Mouse (Mus musculus) heart, embryonic 13.5 days (tissue): ENCODE data around the gene Dusp21. TPM values are rescaled to one million over a fixed set of nuclear protein-coding genes. Genes with fewer than 3 reads are reported as not detected.

Experiments
- ATAC-seq: fragments of 200-750 bp; cut with Nextera tagmentation; 2 replicates; pipeline ENCODE4 v1.8.0; 2017; ENCODE audit warnings: moderate TSS enrichment; ENCODE audit not compliant: insufficient number of reproducible peaks, low FRiP score, low TSS enrichment; ENCODE audit errors: extremely low read depth
- H3K27ac ChIP-seq: fragments of 300-500 bp; sonication (generic); replicated peaks from 2 replicates; pipeline ENCODE4 v1.5.1; 2015; ENCODE audit warnings: moderate library complexity, mild to moderate bottlenecking, inconsistent platforms
- H3K27me3 ChIP-seq: fragments of 300-500 bp; sonication (generic); replicated peaks from 2 replicates; pipeline ENCODE4 v1.6.1; 2015; ENCODE audit warnings: mild to moderate bottlenecking, inconsistent platforms
- H3K36me3 ChIP-seq: fragments of 300-500 bp; sonication (generic); 2 replicates; pipeline ENCODE4 v1.6.1; 2015; ENCODE audit warnings: mild to moderate bottlenecking, inconsistent platforms
- H3K4me1 ChIP-seq: fragments of 300-500 bp; sonication (generic); 2 replicates; pipeline ENCODE4 v1.6.1; 2015; ENCODE audit warnings: inconsistent platforms
- H3K4me2 ChIP-seq: fragments of 300-500 bp; sonication (generic); 2 replicates; pipeline ENCODE4 v1.6.1; 2015; ENCODE audit warnings: inconsistent platforms, mild to moderate bottlenecking, moderate library complexity
- H3K4me3 ChIP-seq: fragments of 300-500 bp; sonication (generic); 2 replicates; pipeline ENCODE4 v1.5.1; 2015; ENCODE audit warnings: moderate library complexity, mild to moderate bottlenecking, inconsistent platforms
- H3K9ac ChIP-seq: fragments of 300-500 bp; sonication (generic); 2 replicates; pipeline ENCODE4 v1.6.1; 2015; ENCODE audit warnings: inconsistent platforms, mild to moderate bottlenecking, moderate library complexity
- H3K9me3 ChIP-seq: fragments of 300-500 bp; sonication (generic); 2 replicates; pipeline ENCODE4 v1.6.1; 2016; ENCODE audit warnings: inconsistent platforms
- WGBS: fragments of 180-500 bp; shearing (Covaris S2); methylation state at CpG from one replicate; pipeline ENCODE4 v1.1.7; 2015; ENCODE audit warnings: mixed read lengths; 5-methylcytosine and 5-hydroxymethylcytosine counted together
- polyA plus RNA-seq: library from polyadenylated mRNA; unstranded; fragments of >200 nt; fragmentation: Nextera tagmentation; extraction: Ambion mirVana; gene quantifications from 2 replicates; pipeline ENCODE4 v1.2.1, GENCODE M21; 2015

Dusp21 gene
- not detected in 2 replicates for polyA plus RNA-seq

DNA sequence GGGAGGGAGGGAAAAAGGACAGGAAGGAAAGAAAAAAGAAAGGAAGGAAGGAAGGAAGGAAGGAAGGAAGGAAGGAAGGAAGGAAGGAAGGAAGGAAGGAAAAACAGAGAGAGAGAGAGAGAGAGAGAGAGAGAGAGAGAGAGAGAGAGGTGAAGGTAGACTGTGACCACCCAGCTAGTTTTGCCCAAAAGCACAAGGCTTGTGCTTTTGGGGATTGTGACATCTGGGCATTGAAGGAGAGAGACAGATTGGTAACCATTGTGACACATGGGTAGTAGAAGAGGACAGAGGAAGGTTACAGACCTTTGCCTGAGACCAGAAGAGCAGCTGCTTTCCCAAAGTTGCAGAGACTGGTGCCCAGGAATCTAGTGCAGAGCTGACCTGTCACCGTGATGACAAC lies at the start of gene Dusp21:
Dusp21 (plus strand) TSS at position 301 of the 400 bp plus-strand sequence.
- WGBS = 90% methylated on average over 1 of the region's 1 CpGs
- ATAC-seq = no peak

DNA sequence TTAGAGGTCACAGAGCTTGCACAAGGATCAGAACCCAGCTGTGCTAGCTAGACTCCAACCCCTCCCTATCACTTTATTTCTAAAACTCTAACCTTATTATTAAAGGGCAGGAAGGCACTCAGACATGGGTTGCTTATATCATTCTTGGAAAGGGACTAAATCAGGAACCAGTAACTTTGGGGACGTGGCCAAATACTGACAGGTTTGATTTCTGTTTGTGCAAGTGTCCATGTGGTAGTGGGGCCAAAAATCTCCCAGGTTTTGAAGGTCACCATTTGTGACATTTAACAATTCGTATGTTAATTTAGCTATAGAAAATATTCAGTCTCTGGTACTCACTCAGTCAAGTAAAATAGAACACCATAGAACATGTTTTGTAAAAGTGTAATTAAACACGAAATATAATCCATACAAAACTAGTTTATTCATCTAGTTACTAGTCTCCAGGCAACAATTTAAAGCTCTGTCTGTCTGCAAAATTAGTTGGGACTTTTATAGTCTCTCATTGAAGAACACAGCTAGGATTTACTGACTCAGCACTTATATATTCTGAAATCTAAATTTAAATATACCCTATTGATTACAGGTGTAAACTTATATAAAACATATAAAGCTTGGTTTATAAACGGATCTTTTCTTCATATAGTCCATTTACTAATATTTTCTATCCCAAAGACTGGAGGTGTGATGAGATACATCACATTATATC lies 15.2 kb downstream of the Dusp21 start:
- no peaks in the 10 kb centered on the region for H3K36me3 ChIP-seq
- 57% methylated on average over 4 of the region's 4 CpGs for WGBS
- no peak overlapping the region; the same call in 1 of the 2 replicates for H3K27ac ChIP-seq
- H3K9me3 ChIP-seq = no peaks in the 10 kb centered on the region
- H3K9ac ChIP-seq = no peak overlapping the region
- peak overlapping the region; percentile 86 for H3K4me3 ChIP-seq
- peak overlapping the region; percentile 74 for H3K4me2 ChIP-seq
- no peak for ATAC-seq
- no peaks in the 10 kb centered on the region for H3K4me1 ChIP-seq
- no peaks in the 10 kb centered on the region for H3K27me3 ChIP-seq

More for the DNA sequence above, at the start of gene Dusp21:
- H3K4me1 ChIP-seq = no peaks in the 10 kb centered on the region
- H3K9ac ChIP-seq = no peak within 1 kb of the TSS
- H3K9me3 ChIP-seq = no peaks in the 10 kb centered on the region
- no peaks in the 10 kb centered on the region for H3K36me3 ChIP-seq
- H3K4me2 ChIP-seq = no peak within 1 kb of the TSS
- no peak within 1 kb of the TSS for H3K27ac ChIP-seq
- H3K27me3 ChIP-seq = no peaks in the 10 kb centered on the region
- H3K4me3 ChIP-seq = no peak within 1 kb of the TSS

DNA sequence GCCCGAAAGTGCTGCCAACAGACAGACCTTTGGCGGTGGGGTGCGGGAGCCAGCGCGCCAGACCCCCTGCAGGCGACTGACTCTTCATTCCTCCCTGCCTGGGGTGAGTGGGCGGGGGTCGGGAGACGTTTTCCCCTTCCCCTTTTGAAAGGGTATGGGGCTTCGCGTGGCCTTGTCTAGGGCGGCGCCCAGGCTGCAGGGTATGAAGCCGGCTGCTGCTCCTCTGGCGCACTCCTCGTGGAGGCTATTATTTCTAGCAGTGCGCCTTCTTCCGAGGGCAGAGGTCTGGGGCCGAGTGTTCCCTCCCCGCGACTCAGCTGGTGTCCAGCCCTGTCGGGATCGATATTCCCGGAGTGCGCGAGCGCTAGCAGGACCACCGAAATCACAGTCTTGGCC lies 16.1 kb downstream of the Dusp21 start:
- peak; percentile 29 for ATAC-seq
- no peaks in the 10 kb centered on the region for H3K9me3 ChIP-seq
- no peaks in the 10 kb centered on the region for H3K4me1 ChIP-seq
- no peaks in the 10 kb centered on the region for H3K27me3 ChIP-seq
- H3K36me3 ChIP-seq = no peaks in the 10 kb centered on the region
- H3K27ac ChIP-seq = peak overlapping the region; percentile 93
- peak overlapping the region; percentile 86 for H3K4me3 ChIP-seq
- H3K4me2 ChIP-seq = peak overlapping the region; percentile 74
- WGBS = under 1% methylated on average over 27 of the region's 28 CpGs
- peak overlapping the region; percentile 89 for H3K9ac ChIP-seq

DNA sequence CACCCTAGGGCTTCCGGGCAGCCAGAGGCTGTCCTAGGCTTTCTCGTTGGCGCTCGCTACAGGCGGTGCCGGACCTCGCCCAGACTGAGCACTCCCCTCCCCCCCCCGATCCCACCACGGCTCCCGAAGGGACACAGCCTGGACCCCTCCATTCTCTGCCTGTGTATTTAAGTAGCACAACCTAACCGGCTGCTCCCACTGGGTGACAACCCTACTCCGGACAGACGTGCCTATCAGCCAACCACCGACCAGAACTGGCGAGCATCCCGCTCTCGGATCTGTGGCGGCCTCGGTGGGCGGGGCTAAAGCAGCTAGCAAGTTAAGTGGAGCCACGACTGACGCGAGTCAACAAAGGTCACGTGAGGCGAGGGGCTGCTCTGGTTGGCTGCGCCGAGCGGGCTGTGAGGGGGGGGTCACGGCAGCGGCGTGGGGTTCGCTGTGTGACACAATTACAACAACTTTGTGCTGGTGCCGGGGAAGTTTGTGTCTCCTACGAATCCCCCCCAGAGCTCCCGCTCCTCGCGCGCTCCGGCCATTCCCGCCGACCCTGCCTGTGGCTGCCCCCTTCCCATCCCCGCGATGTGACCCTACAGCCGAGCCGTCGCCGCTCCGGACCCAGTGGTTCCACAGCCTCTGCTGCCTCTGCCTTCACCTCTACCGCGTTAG lies 16.7 kb downstream of the Dusp21 start, which contains the start of gene Kdm6a:
Kdm6a (plus strand) TSS at position 384 of the 666 bp plus-strand sequence.
- no peaks in the 10 kb centered on the region for H3K4me1 ChIP-seq
- peak; percentile 98 for ATAC-seq

DNA sequence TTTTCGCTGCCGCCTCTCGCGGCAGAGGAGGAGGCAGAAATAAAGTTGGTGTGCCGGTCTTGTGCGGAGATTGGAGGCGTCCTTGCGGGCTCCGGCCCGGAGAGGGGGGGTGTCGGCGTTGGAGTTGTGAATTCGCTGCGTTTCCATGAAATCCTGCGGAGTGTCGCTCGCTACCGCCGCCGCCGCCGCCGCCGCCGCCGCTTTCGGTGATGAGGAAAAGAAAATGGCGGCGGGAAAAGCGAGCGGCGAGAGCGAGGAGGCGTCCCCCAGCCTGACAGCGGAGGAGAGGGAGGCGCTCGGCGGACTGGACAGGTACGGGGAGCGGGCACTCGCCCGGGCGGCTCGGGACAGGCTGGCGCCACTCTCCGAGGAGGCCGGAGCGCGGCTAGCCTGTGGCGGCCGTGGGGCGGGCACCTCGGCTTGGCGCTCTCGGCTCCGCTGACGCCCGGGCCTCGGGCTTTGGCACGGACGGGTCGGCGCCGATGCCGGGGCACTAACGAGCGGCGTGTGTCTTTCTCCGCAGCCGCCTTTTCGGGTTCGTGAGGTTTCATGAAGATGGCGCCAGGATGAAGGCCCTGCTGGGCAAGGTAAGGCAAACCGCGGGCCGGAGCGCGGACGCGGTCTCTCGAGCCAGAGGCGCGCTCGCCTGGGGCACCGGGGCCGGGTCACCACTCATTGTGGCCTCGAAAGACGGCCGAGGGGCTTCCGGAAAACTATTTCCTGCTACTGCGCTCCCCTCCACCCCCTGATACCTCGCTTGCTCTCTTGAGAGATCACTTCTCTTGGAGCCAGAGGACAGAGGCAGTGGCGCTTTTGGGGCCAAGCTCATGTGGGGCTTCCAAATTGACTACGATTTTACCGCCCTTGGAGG lies 17.4 kb downstream of the Dusp21 start:
- Histone ChIP-seq H3K27me3 (no peaks in the 10 kb centered on the region), H3K9ac (peak overlapping the region; percentile 96), H3K9me3 (no peaks in the 10 kb centered on the region), H3K27ac (peak overlapping the region; percentile 97), H3K4me3 (peak overlapping the region; percentile 86), H3K4me2 (peak overlapping the region; percentile 70), H3K4me1 (no peaks in the 10 kb centered on the region), H3K36me3 (no peaks in the 10 kb centered on the region)
- peak; percentile 38; the same call in 1 of the 2 replicates for ATAC-seq
- WGBS = under 1% methylated on average over 74 of the region's 95 CpGs

More for the DNA sequence above, 16.7 kb downstream of the Dusp21 start, which contains the start of gene Kdm6a:
- Histone ChIP-seq H3K9ac (peak within 1 kb of the TSS; percentile 96), H3K9me3 (no peaks in the 10 kb centered on the region), H3K27ac (peak within 1 kb of the TSS; percentile 97), H3K36me3 (no peaks in the 10 kb centered on the region), H3K4me3 (peak within 1 kb of the TSS; percentile 86), H3K4me2 (peak within 1 kb of the TSS; percentile 74), H3K27me3 (no peaks in the 10 kb centered on the region)
- under 1% methylated on average over 47 of the region's 50 CpGs for WGBS

DNA sequence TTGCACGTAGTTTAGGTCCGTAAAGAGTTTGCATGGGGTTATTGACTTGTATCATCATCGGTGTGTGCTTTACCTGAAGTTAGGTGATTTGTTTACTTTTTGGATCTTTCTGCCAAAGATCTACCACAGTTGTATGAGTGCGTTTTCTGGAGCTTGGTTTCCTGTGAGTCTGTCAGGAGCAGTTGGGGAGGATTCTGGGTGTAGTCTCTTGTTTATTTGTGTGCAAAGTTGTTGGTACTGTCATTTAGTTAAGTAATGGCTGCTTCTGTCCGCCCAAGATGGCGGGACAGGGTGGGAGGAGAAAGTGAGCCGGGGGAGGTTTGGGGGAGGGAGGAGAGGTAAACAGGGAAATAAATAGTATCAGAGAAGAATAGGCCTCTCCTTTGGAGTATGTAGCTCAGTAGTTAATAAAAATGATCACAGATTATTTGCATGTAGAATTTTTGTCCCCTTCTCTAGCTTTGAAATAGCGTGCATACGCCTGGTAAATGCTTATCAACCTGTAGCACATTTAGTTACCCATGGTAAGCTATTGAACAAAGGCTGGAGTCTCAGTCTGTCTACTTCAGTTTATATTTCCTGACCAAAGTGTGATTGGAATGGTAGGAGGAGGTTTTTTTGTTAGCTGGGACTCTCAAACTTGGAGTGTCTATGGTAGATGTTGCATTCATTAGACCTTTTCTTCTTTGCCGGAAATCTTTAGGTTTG lies 18.4 kb downstream of the Dusp21 start:
- ATAC-seq = no peak
- no peaks in the 10 kb centered on the region for H3K36me3 ChIP-seq
- peak overlapping the region; percentile 96 for H3K9ac ChIP-seq
- no peaks in the 10 kb centered on the region for H3K27me3 ChIP-seq
- H3K9me3 ChIP-seq = no peaks in the 10 kb centered on the region
- peak overlapping the region; percentile 70 for H3K4me2 ChIP-seq
- WGBS = 1% methylated on average over 10 of the region's 10 CpGs
- H3K4me3 ChIP-seq = peak overlapping the region; percentile 86
- H3K4me1 ChIP-seq = no peaks in the 10 kb centered on the region
- peak overlapping the region; percentile 97 for H3K27ac ChIP-seq

DNA sequence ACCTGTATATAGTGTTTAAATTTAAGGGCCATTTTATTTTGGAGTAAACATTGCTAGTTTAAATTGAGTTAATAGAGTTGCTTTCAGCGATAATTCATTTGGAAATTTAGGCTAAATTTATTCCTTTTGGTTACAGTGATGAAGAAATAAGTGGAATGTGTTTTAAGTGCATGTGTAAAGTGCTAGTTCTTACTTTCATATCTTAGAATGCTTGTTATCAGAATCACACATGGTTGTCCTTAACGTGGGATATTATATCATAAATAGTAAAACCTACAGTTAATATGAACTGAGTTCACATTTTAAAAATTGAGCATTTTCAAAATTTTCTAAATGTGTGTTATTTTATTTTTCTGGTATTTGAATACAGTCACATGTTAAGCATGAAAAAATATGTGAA lies 19.5 kb downstream of the Dusp21 start:
- Histone ChIP-seq H3K9ac (no peak overlapping the region), H3K27me3 (no peaks in the 10 kb centered on the region), H3K27ac (no peak overlapping the region), H3K9me3 (no peaks in the 10 kb centered on the region), H3K4me3 (peak overlapping the region; percentile 86), H3K4me2 (peak overlapping the region; percentile 70), H3K4me1 (no peaks in the 10 kb centered on the region), H3K36me3 (no peaks in the 10 kb centered on the region)
- no peak for ATAC-seq
- 49% methylated on average over 2 of the region's 2 CpGs for WGBS

DNA sequence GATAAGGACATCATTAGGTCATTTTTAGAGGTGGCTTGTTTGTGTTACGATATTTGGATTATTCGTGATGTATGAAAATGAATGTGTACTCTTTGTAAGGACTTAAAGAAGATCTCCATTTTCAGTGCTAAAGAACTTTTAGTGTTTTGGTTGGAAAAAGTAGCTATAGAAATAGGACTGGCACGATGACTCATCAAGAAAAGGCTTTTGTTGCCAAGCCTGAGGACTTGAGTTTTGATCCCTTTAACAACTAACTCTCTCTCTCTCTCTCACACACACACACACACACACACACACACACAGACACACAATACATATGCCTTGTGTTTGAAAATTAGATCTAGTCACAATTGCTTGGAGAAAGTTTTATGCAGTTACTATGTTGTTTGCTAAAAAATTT lies 21.3 kb downstream of the Dusp21 start:
- Histone ChIP-seq H3K9ac (no peak overlapping the region), H3K36me3 (no peaks in the 10 kb centered on the region), H3K4me1 (no peaks in the 10 kb centered on the region), H3K27me3 (no peaks in the 10 kb centered on the region), H3K4me3 (no peak overlapping the region), H3K9me3 (no peaks in the 10 kb centered on the region), H3K4me2 (no peak overlapping the region), H3K27ac (no peak overlapping the region)
- ATAC-seq = no peak
- WGBS = 69% methylated on average over 3 of the region's 3 CpGs

DNA sequence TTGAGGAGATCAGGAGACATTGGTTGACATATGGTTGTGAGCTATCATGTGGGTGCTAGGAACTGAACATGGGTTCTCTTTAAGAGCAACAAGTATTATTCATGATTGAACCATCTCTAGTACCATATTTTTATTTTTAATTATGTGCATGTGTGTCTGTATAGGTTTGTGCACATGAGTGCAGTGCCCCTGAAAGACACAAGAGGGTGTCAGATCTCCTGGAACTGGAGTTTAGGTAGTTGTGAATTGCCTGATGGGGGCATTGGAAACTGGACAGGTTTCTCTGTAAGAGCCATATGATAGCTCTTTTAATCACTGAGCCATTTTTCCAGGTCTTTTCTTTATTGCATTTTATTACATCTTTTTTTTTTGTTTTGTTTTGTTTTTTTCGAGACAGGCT lies 23.3 kb downstream of the Dusp21 start:
- no peak overlapping the region for H3K4me3 ChIP-seq
- 100% methylated on average over 1 of the region's 1 CpGs for WGBS
- H3K36me3 ChIP-seq = no peaks in the 10 kb centered on the region
- H3K4me2 ChIP-seq = no peak overlapping the region
- no peak overlapping the region for H3K27ac ChIP-seq
- H3K27me3 ChIP-seq = no peaks in the 10 kb centered on the region
- peaks cover 3% of the 10 kb centered on the region; the same call in 1 of the 2 replicates for H3K4me1 ChIP-seq
- H3K9ac ChIP-seq = no peak overlapping the region
- no peaks in the 10 kb centered on the region for H3K9me3 ChIP-seq
- no peak for ATAC-seq

DNA sequence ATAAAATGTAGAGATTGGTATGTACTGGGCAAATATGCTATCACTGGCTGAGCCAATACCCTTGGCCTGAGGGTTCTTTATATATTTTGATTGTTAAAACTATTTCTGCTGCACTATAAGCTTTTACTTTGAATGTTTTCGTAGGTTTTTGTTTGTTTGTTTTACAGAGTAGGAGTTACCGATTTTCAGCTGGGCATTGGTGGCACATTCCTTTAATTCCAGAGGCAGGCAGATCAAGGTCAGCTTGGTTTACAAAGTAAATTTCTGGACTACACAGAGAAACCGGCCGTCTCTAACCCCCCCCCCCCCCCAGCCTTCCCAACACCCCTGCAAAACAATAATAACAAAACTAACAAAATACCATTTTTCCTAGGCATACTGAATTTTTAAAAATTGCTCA lies 29.2 kb downstream of the Dusp21 start:
- peak overlapping the region; percentile 4; the same call in 1 of the 2 replicates for H3K4me2 ChIP-seq
- H3K4me3 ChIP-seq = no peak overlapping the region
- H3K36me3 ChIP-seq = no peaks in the 10 kb centered on the region
- peaks cover 29% of the 10 kb centered on the region for H3K4me1 ChIP-seq
- no peak for ATAC-seq
- H3K27ac ChIP-seq = no peak overlapping the region
- no peaks in the 10 kb centered on the region for H3K27me3 ChIP-seq
- H3K9ac ChIP-seq = no peak overlapping the region
- WGBS = 23% methylated on average over 4 of the region's 4 CpGs
- no peaks in the 10 kb centered on the region for H3K9me3 ChIP-seq
